Mouse (Mus musculus): ENCODE data around the gene Pla2g2c. TPM values are rescaled to one million over a fixed set of nuclear protein-coding genes. Genes with fewer than 3 reads are reported as not detected.

Gene Pla2g2c
- polyA plus RNA-seq (2011; ENCODE audit: insufficient read depth, insufficient read length, low replicate concordance, missing spikeins) = not detected in 2 replicates

DNA sequence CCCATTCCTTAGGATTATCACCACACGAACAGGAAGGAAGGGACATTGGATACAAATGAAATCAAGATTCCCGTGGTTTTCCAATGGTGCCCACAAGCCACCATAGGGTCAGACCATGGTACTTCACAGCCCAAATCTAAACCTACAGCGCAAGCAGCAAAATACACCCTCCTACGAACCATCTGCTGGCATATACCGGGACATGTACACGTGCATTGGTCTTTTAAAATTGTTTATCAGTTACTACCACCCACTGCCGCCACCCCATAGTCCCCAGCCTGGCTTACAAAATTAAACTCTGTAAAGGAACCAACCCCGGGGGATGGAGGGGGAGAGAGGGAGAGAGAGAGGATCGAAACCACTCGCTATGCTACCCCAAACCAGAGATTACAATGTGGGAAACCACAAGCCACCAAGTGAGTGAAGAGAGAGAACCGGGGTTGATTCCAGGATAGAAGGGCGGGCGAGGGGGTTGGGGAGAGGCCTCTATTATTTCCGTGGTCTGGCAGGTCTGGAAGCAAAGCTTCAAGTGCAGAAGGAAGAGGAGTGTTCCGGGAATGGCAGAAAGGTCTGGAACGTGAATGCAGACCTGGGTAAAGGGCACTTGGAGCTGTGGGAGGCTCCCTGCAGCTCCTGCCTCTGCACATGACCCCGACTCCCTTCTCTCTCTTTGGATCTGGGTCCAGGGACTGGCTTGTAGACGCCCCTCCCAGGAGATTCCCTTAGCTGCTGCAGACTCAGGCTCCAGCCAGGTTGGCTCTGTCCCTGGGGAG is at the start of gene Pla2g2c:
TSS of gene Pla2g2c (plus strand) at position 439 of the 773 bp plus-strand sequence.
- no peak within 1 kb of the TSS for H3K4me3 ChIP-seq (replicated peaks; ENCODE audit: control insufficient read depth, low read depth, low read length)
- TF ChIP-seq CTCF (IDR thresholded peaks at IDR 0.05; ENCODE audit: control insufficient read depth, insufficient read depth, low read length) (no peak), POLR2A (IDR thresholded peaks at IDR 0.05; ENCODE audit: borderline replicate concordance, control insufficient read depth, low read depth, low read length) (no peak)
- WGBS = 5% methylated on average over 18 of the region's 18 CpGs
- no peak within 1 kb of the TSS for H3K27ac ChIP-seq (ENCODE audit: control insufficient read depth, insufficient read depth, low read depth, low read length, poor library complexity)
- H3K4me1 ChIP-seq (ENCODE audit: control insufficient read depth, insufficient read depth, low read length) = no peaks in the 10 kb centered on the region; the same call in 1 of the 2 replicates

DNA sequence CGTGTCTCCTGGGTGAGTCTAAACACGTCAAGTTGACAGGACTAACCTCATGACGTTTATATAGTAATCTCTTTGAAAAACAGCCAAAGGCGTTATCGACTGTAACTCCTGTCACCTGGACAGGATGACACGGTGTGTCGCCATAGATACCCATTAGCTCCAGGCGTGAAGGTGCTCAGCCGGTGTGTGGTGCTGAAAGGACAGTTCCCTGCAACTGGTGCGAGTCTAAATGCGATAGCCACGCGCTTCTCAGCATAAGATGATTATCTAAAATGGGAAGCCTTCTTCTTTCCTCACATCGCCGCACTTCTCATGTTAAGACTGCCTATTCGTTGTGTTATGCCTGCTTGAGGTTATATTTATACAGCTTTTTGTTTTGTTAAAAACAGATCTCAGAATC is 48.1 kb upstream of the Pla2g2c start:
- 14% methylated on average over 16 of the region's 16 CpGs for WGBS

DNA sequence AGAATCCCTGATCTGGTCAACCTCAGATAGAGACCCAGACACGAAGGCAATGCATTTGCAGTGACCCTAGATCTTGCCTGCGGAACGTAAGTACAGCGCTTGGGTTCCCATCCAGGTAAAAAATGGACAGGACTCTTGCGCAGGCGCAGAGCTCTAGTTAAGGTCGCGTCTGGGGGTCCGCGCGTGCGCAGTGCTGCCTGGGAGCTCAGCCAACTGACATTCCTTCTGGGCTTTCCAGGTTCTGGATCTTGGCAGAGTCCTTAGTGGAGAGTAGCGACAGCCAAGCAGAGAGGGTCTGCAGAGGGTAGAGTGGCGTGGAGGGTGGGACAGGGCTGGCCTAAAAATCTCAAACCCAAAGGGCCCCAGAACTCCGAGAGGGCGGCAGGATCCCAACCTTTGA is 47.0 kb upstream of the Pla2g2c start:
- Histone ChIP-seq H3K27ac (ENCODE audit: control insufficient read depth, insufficient read depth, low read depth, low read length, poor library complexity) (no peak overlapping the region), H3K4me3 (replicated peaks; ENCODE audit: control insufficient read depth, low read depth, low read length) (no peak overlapping the region), H3K4me1 (ENCODE audit: control insufficient read depth, insufficient read depth, low read length) (no peaks in the 10 kb centered on the region)
- WGBS = 30% methylated on average over 16 of the region's 16 CpGs
- TF ChIP-seq POLR2A (IDR thresholded peaks at IDR 0.05; ENCODE audit: borderline replicate concordance, control insufficient read depth, low read depth, low read length) = no peak
- TF ChIP-seq CTCF (IDR thresholded peaks at IDR 0.05; ENCODE audit: control insufficient read depth, insufficient read depth, low read length) = no peak

More for the DNA sequence above, 48.1 kb upstream of the Pla2g2c start:
- Histone ChIP-seq H3K4me3 (replicated peaks; ENCODE audit: control insufficient read depth, low read depth, low read length) (no peak overlapping the region), H3K27ac (ENCODE audit: control insufficient read depth, insufficient read depth, low read depth, low read length, poor library complexity) (no peak overlapping the region), H3K4me1 (ENCODE audit: control insufficient read depth, insufficient read depth, low read length) (no peaks in the 10 kb centered on the region)
- TF ChIP-seq POLR2A (IDR thresholded peaks at IDR 0.05; ENCODE audit: borderline replicate concordance, control insufficient read depth, low read depth, low read length) (no peak), CTCF (IDR thresholded peaks at IDR 0.05; ENCODE audit: control insufficient read depth, insufficient read depth, low read length) (no peak)

DNA sequence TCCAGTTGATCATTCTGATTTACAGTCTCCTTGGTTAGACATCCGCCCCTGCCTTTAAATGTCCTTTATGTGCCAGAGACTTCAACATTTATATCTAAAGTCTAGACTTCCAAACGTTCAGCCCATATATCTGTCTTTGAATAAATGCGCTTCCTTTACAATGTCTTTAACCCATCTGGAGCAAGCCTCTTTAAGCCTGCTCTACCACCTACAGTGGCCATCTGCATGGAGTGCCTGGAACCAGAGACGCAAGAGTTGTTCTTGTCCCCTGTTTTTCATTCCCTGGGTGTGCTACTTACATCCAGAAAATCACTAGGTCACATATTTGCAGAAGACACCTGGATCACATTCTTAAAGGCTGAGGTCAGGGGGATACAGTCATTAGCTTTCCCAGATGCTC is 44.5 kb upstream of the Pla2g2c start:
- H3K27ac ChIP-seq (ENCODE audit: control insufficient read depth, insufficient read depth, low read depth, low read length, poor library complexity) = no peak overlapping the region
- no peaks in the 10 kb centered on the region for H3K4me1 ChIP-seq (ENCODE audit: control insufficient read depth, insufficient read depth, low read length)
- H3K4me3 ChIP-seq (replicated peaks; ENCODE audit: control insufficient read depth, low read depth, low read length) = no peak overlapping the region
- WGBS = 65% methylated on average over 4 of the region's 4 CpGs
- no peak for TF ChIP-seq CTCF (IDR thresholded peaks at IDR 0.05; ENCODE audit: control insufficient read depth, insufficient read depth, low read length)
- no peak for TF ChIP-seq POLR2A (IDR thresholded peaks at IDR 0.05; ENCODE audit: borderline replicate concordance, control insufficient read depth, low read depth, low read length)

DNA sequence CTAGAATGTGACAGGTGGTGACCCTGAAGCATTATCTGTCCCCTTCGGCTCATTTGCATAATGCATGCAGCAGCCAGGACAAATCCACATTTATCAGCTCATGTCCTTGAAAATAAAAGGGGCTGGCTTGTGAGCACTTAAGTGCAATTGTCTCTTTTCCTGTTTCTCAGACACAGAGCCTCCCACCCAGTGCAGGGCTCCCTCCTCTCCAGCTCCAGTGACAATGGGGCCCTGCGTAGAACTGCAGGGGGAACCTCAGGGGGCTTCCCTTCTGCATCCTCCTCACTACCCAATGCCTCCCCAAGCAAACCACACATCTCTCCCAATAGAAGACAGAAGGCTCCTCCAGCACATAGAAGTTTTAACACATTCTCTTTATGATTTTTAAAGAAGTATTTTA is 41.8 kb upstream of the Pla2g2c start:
- H3K27ac ChIP-seq (ENCODE audit: control insufficient read depth, insufficient read depth, low read depth, low read length, poor library complexity) = no peak overlapping the region
- TF ChIP-seq CTCF (IDR thresholded peaks at IDR 0.05; ENCODE audit: control insufficient read depth, insufficient read depth, low read length) (no peak), POLR2A (IDR thresholded peaks at IDR 0.05; ENCODE audit: borderline replicate concordance, control insufficient read depth, low read depth, low read length) (no peak)
- 44% methylated on average over 2 of the region's 2 CpGs for WGBS
- H3K4me3 ChIP-seq (replicated peaks; ENCODE audit: control insufficient read depth, low read depth, low read length) = no peak overlapping the region
- no peaks in the 10 kb centered on the region for H3K4me1 ChIP-seq (ENCODE audit: control insufficient read depth, insufficient read depth, low read length)

DNA sequence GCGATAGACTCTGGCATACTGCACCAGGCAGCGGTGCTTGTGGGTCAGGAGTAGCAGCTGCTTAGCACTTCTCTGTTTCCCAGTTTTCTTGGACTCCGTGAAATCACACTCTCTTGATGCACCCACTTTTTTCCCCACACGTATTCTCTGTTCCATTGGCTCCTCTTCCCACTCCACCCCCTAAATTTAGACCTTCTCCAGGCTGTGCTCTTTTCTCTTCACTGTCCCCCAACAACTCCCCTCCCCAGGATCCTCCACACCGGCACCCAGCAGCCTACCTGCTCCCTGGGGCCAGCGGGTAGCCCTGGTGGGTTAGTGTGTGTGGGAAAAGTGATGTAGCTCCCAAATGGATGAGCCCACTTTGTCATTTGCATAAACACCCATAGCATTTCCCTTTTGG is 38.8 kb upstream of the Pla2g2c start:
- no peak overlapping the region for H3K27ac ChIP-seq (ENCODE audit: control insufficient read depth, insufficient read depth, low read depth, low read length, poor library complexity)
- TF ChIP-seq CTCF (IDR thresholded peaks at IDR 0.05; ENCODE audit: control insufficient read depth, insufficient read depth, low read length) (no peak), POLR2A (IDR thresholded peaks at IDR 0.05; ENCODE audit: borderline replicate concordance, control insufficient read depth, low read depth, low read length) (no peak)
- H3K4me1 ChIP-seq (ENCODE audit: control insufficient read depth, insufficient read depth, low read length) = no peaks in the 10 kb centered on the region
- H3K4me3 ChIP-seq (replicated peaks; ENCODE audit: control insufficient read depth, low read depth, low read length) = no peak overlapping the region
- 71% methylated on average over 6 of the region's 6 CpGs for WGBS

DNA sequence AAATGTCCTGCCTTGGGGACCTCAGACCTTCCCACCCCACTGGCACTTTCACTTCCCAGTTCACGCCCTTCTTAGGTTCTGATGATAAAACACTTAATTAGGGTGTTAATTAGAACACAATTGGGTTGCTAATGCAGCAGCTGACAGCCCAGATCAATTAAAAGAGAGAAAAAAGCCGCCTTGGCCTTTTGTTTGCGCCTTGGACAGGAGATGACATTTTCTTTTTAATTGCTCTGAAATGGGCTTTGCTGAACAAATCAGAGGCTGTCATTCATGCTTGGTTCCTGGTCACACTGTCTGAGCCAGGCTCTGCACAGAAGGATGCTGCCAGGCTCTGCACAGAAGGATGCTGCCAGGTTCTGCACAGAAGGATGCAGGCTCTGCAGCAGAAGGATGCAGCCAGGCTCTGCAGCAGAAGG is 35.5 kb upstream of the Pla2g2c start:
- 10% methylated on average over 3 of the region's 3 CpGs for WGBS
- Histone ChIP-seq H3K4me3 (replicated peaks; ENCODE audit: control insufficient read depth, low read depth, low read length) (no peak overlapping the region), H3K4me1 (ENCODE audit: control insufficient read depth, insufficient read depth, low read length) (no peaks in the 10 kb centered on the region), H3K27ac (ENCODE audit: control insufficient read depth, insufficient read depth, low read depth, low read length, poor library complexity) (no peak overlapping the region)
- TF ChIP-seq POLR2A (IDR thresholded peaks at IDR 0.05; ENCODE audit: borderline replicate concordance, control insufficient read depth, low read depth, low read length) (no peak), CTCF (IDR thresholded peaks at IDR 0.05; ENCODE audit: control insufficient read depth, insufficient read depth, low read length) (no peak)

DNA sequence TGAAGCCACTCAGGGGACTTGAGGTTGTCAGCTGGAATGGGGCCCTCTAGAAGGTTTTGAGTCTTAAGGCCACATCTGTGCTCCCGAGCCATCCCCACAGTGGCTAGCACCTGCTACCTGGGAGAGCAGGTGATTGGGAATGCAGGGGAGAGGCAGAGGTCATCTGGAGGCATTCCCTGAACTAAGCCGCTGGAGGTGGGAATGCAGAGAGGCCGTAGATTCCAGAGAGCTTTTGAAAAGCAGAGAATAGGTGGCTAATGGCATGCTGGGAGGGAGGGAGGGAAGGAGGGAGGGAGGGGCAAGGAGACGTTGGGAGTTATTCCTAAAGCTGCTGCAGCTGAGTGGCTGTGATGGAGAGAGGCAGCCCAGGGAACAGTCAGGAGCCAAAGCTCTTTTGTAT is 34.0 kb upstream of the Pla2g2c start:
- Histone ChIP-seq H3K27ac (ENCODE audit: control insufficient read depth, insufficient read depth, low read depth, low read length, poor library complexity) (no peak overlapping the region), H3K4me3 (replicated peaks; ENCODE audit: control insufficient read depth, low read depth, low read length) (no peak overlapping the region), H3K4me1 (ENCODE audit: control insufficient read depth, insufficient read depth, low read length) (no peaks in the 10 kb centered on the region)
- TF ChIP-seq POLR2A (IDR thresholded peaks at IDR 0.05; ENCODE audit: borderline replicate concordance, control insufficient read depth, low read depth, low read length) (no peak), CTCF (IDR thresholded peaks at IDR 0.05; ENCODE audit: control insufficient read depth, insufficient read depth, low read length) (no peak)
- 10% methylated on average over 4 of the region's 4 CpGs for WGBS
